Mouse (Mus musculus) brain, embryonic 14.5 days (tissue): ENCODE results near the gene Filip1l.

Experiments used
- CTCF ChIP-seq: fragments of 200-500 bp; IDR thresholded peaks from 2 replicates; pipeline ENCODE4 v1.5.1; 2012; ENCODE audit warnings: inconsistent platforms, mild to moderate bottlenecking, moderate library complexity, borderline replicate concordance; ENCODE audit not compliant: insufficient read depth, insufficient read length; ENCODE audit errors: extremely low read depth
- POLR2A ChIP-seq: fragments of 200-500 bp; IDR thresholded peaks from 2 replicates; pipeline ENCODE4 v1.6.1; 2012; ENCODE audit warnings: mild to moderate bottlenecking, inconsistent platforms, borderline replicate concordance; ENCODE audit not compliant: poor library complexity, insufficient read depth, insufficient read length, severe bottlenecking; ENCODE audit errors: extremely low read depth

- TF ChIP-seq CTCF (no peak), POLR2A (no peak)
Observed at GRCm38 (mm10) chr16:57375248-57375837, 22.4 kb downstream of the Filip1l start.
